Mouse (Mus musculus) heart, embryonic 16.5 days (tissue): ENCODE measurements around the gene Idi1. TPM values are rescaled to one million over a fixed set of nuclear protein-coding genes. Genes with fewer than 3 reads are reported as not detected.
A peak's percentile ranks its signal among the peaks of the same experiment; 100 is the strongest.
"Not testable (repeated sequence)": the region's sequence is repeated elsewhere in the genome, so short reads cannot be mapped to it uniquely, and the experiment has no call there.

Experiments used
- ATAC-seq: fragments of 200-750 bp; cut with Nextera tagmentation; replicated peaks from 2 replicates; pipeline ENCODE4 v1.8.0; 2017; ENCODE audit warnings: moderate number of reproducible peaks; ENCODE audit not compliant: insufficient read depth, low FRiP score; ENCODE audit errors: extremely low read depth
- H3K27ac ChIP-seq: fragments of 300-500 bp; sonication (generic); 2 replicates; pipeline ENCODE4 v1.5.1; 2014; ENCODE audit warnings: mild to moderate bottlenecking, low read length, control low read depth, moderate library complexity
- H3K27me3 ChIP-seq: fragments of 300-500 bp; sonication (generic); 2 replicates; pipeline ENCODE4 v1.6.1; 2014; ENCODE audit warnings: low read length, mixed read lengths; ENCODE audit not compliant: control insufficient read depth, insufficient read depth
- H3K36me3 ChIP-seq: fragments of 300-500 bp; sonication (generic); 2 replicates; pipeline ENCODE4 v1.6.1; 2014; ENCODE audit not compliant: control insufficient read depth, insufficient read depth
- H3K4me1 ChIP-seq: fragments of 300-500 bp; sonication (generic); 2 replicates; pipeline ENCODE4 v1.6.1; 2014; ENCODE audit warnings: low read length, mixed read lengths; ENCODE audit not compliant: control insufficient read depth, insufficient read depth
- H3K4me2 ChIP-seq: fragments of 300-500 bp; sonication (generic); 2 replicates; pipeline ENCODE4 v1.6.1; 2014; ENCODE audit warnings: low read depth, mild to moderate bottlenecking, control low read depth, low read length
- H3K4me3 ChIP-seq: fragments of 300-500 bp; sonication (generic); 2 replicates; pipeline ENCODE4 v1.5.1; 2014; ENCODE audit warnings: mild to moderate bottlenecking, control low read depth, low read length
- H3K9ac ChIP-seq: fragments of 300-500 bp; sonication (generic); 2 replicates; pipeline ENCODE4 v1.6.1; 2014; ENCODE audit warnings: low read length, control low read depth
- H3K9me3 ChIP-seq: fragments of 300-500 bp; sonication (generic); replicated peaks from 2 replicates; pipeline ENCODE4 v1.6.1; 2016; ENCODE audit warnings: low read length; ENCODE audit not compliant: control insufficient read depth
- WGBS: fragments of 180-500 bp; shearing (Covaris S2); extraction: QIAGEN DNeasy Blood & Tissue Kit; methylation state at CpG from one replicate; pipeline ENCODE4 v1.1.7; 2014; 5-methylcytosine and 5-hydroxymethylcytosine counted together
- polyA plus RNA-seq: library from polyadenylated mRNA; unstranded; fragments of >200 nt; fragmentation: Nextera tagmentation; extraction: Ambion mirVana; gene quantifications from 2 replicates; pipeline ENCODE4 v1.2.1, GENCODE M21; 2015

Idi1 gene
- polyA plus RNA-seq, 1 experiment from 2014 or later: 49.2 TPM

GRCm38 (mm10) chr13:8871314-8871962 lies 13.9 kb upstream of the Idi1 start, which contains the start of gene Wdr37:
Wdr37 (minus strand) TSS chr13:8871909.
- WGBS: under 1% methylated on average over 18 of the region's 18 CpGs
- peak within 1 kb of the TSS; percentile 90 for H3K4me2 ChIP-seq
- H3K27ac ChIP-seq: peak within 1 kb of the TSS; percentile 100
- H3K4me1 ChIP-seq: peaks cover 13% of the 10 kb centered on the region; the same call in 1 of the 2 replicates
- H3K9ac ChIP-seq: peak within 1 kb of the TSS; percentile 97
- peak; percentile 35; the same call in 1 of the 2 replicates for ATAC-seq
- H3K9me3 ChIP-seq: no peaks in the 10 kb centered on the region
- H3K27me3 ChIP-seq: no peaks in the 10 kb centered on the region
- H3K36me3 ChIP-seq: no peaks in the 10 kb centered on the region
- H3K4me3 ChIP-seq: peak within 1 kb of the TSS; percentile 90

- Histone ChIP-seq H3K9ac (no peak overlapping the region), H3K9me3 (no peaks in the 10 kb centered on the region), H3K27ac (no peak overlapping the region), H3K27me3 (no peaks in the 10 kb centered on the region), H3K4me1 (peaks cover 13% of the 10 kb centered on the region; the same call in 1 of the 2 replicates), H3K4me3 (no peak overlapping the region), H3K36me3 (no peaks in the 10 kb centered on the region), H3K4me2 (no peak overlapping the region)
- WGBS: 93% methylated on average over 1 of the region's 1 CpGs
- no peak for ATAC-seq
Measured at GRCm38 (mm10) chr13:8873776-8874175, 11.5 kb upstream of the Idi1 start.

GRCm38 (mm10) chr13:8881611-8882010 lies 3.7 kb upstream of the Idi1 start:
- no peaks in the 10 kb centered on the region for H3K9me3 ChIP-seq
- 68% methylated on average over 3 of the region's 3 CpGs for WGBS
- no peak overlapping the region for H3K4me3 ChIP-seq
- no peak overlapping the region for H3K4me2 ChIP-seq
- no peak overlapping the region for H3K9ac ChIP-seq
- no peaks in the 10 kb centered on the region for H3K27me3 ChIP-seq
- 0 out of 2 replicates have a peak, but pooled peaks cover 3% of the 10 kb centered on the region for H3K4me1 ChIP-seq
- no peak for ATAC-seq
- no peak overlapping the region for H3K27ac ChIP-seq
- H3K36me3 ChIP-seq: no peaks in the 10 kb centered on the region

- not testable (repeated sequence) for H3K36me3 ChIP-seq, H3K9ac ChIP-seq, H3K27ac ChIP-seq, H3K4me3 ChIP-seq, ATAC-seq, H3K4me1 ChIP-seq, H3K4me2 ChIP-seq, H3K27me3 ChIP-seq, H3K9me3 ChIP-seq
- WGBS: 67% methylated on average over 5 of the region's 5 CpGs
Measured at GRCm38 (mm10) chr13:8883870-8884269, 1.4 kb upstream of the Idi1 start.

- H3K27me3 ChIP-seq: no peaks in the 10 kb centered on the region
- 4% methylated on average over 9 of the region's 9 CpGs for WGBS
- peak overlapping the region; percentile 90 for H3K4me2 ChIP-seq
- H3K36me3 ChIP-seq: peaks cover 11% of the 10 kb centered on the region
- H3K9ac ChIP-seq: peak overlapping the region; percentile 84
- peak overlapping the region; percentile 87 for H3K27ac ChIP-seq
- H3K4me1 ChIP-seq: peaks cover 8% of the 10 kb centered on the region; the same call in 1 of the 2 replicates
- peak overlapping the region; percentile 91 for H3K4me3 ChIP-seq
- H3K9me3 ChIP-seq: no peaks in the 10 kb centered on the region
- ATAC-seq: no peak
Measured at GRCm38 (mm10) chr13:8886185-8886560, 872 bp downstream of the Idi1 start.

- Histone ChIP-seq H3K27ac (no peak overlapping the region), H3K9ac (no peak overlapping the region), H3K36me3 (peaks cover 11% of the 10 kb centered on the region), H3K4me2 (no peak overlapping the region), H3K4me1 (peaks cover 8% of the 10 kb centered on the region; the same call in 1 of the 2 replicates), H3K27me3 (no peaks in the 10 kb centered on the region), H3K4me3 (no peak overlapping the region), H3K9me3 (no peaks in the 10 kb centered on the region)
- WGBS: 89% methylated on average over 1 of the region's 1 CpGs
- ATAC-seq: no peak
Measured at GRCm38 (mm10) chr13:8888603-8889002, 3.3 kb downstream of the Idi1 start.

GRCm38 (mm10) chr13:8905986-8906385 lies 20.7 kb downstream of the Idi1 start:
- H3K4me1 ChIP-seq: not testable (repeated sequence)

GRCm38 (mm10) chr13:8913890-8914289 lies 28.6 kb downstream of the Idi1 start:
- WGBS: 87% methylated on average over 8 of the region's 8 CpGs
- H3K4me1 ChIP-seq, ATAC-seq, H3K4me3 ChIP-seq, H3K9me3 ChIP-seq, H3K27me3 ChIP-seq, H3K9ac ChIP-seq, H3K27ac ChIP-seq, H3K36me3 ChIP-seq, H3K4me2 ChIP-seq: not testable (repeated sequence)

More at GRCm38 (mm10) chr13:8905986-8906385, 20.7 kb downstream of the Idi1 start:
- not testable (repeated sequence) for H3K27me3 ChIP-seq, H3K9ac ChIP-seq, ATAC-seq, H3K36me3 ChIP-seq, H3K4me3 ChIP-seq, H3K27ac ChIP-seq, H3K4me2 ChIP-seq
- WGBS: 82% methylated on average over 2 of the region's 2 CpGs
- peaks cover 14% of the 10 kb centered on the region for H3K9me3 ChIP-seq

- H3K4me3 ChIP-seq: no peak overlapping the region
- H3K36me3 ChIP-seq: no peaks in the 10 kb centered on the region
- no peak overlapping the region for H3K4me2 ChIP-seq
- H3K4me1 ChIP-seq: no peaks in the 10 kb centered on the region
- WGBS: 36% methylated on average over 2 of the region's 2 CpGs
- H3K27me3 ChIP-seq: no peaks in the 10 kb centered on the region
- H3K9me3 ChIP-seq: no peaks in the 10 kb centered on the region
- ATAC-seq: no peak
- H3K27ac ChIP-seq: no peak overlapping the region
- no peak overlapping the region for H3K9ac ChIP-seq
Measured at GRCm38 (mm10) chr13:8933499-8933898, 48.2 kb downstream of the Idi1 start.
